Mouse (Mus musculus) E14TG2a.4 (cell line): ENCODE results near the gene Tex261.

ENCODE experiments used
- CTCF ChIP-seq: conservative IDR thresholded peaks from 2 replicates; pipeline ENCODE4 v1.5.1; 2014; ENCODE audit warnings: low read length
- NANOG ChIP-seq: IDR thresholded peaks from 2 replicates; pipeline ENCODE4 v1.6.1; 2014; ENCODE audit warnings: borderline replicate concordance, low read length, mixed read lengths
- POU5F1 ChIP-seq: IDR thresholded peaks from 2 replicates; pipeline ENCODE4 v1.6.1; 2014; ENCODE audit warnings: low read length, borderline replicate concordance

DNA sequence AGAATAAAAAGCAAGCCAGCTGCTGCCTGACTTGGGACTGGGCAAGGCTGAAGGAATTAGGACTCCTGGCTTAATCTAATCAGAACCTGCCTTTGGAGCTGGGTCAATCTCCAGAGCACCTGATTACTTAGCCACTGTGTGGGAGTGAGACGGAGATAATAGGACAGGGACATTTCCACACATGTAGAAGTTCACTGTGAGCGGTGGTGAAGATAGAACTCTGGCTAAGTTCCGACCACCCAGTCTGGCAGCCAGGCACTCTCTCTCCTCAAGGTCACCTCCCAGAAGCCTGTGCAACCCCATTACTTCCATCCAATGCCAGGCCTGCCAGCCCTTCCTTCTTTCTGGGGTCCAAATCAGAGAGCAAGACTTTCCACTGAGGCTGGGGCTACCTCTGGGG, 8.6 kb downstream of the Tex261 start:
- TF ChIP-seq CTCF (no peak), POU5F1 (no peak), NANOG (no peak)
